Mouse (Mus musculus) c-Kit-positive CD71-positive TER-119-positive erythroid progenitor cells, embryonic 14.5 days (primary cell): ENCODE measurements at regions not wholly inside any gene's neighbourhood (a gene's known extent, or its start where the extent isn't known, plus 50 kb on each side); places are given as distances from the start of the nearest gene placed in this dataset.

Experiments used
- DNase-seq: peaks from one replicate; pipeline ENCODE4 v3.0.0-alpha.2; 2013; ENCODE audit warnings: low spot score

GRCm38 (mm10) chr8:82702044-82702443 is 71.9 kb downstream of the Zfp330 start:
- DNase-seq = no peak

- DNase-seq = no peak
Measured at GRCm38 (mm10) chr8:82700471-82700870, 73.5 kb downstream of the Zfp330 start.

GRCm38 (mm10) chr8:82699221-82699620 is 74.7 kb downstream of the Zfp330 start:
- DNase-seq = no peak

GRCm38 (mm10) chr8:82698071-82698470 is 75.9 kb downstream of the Zfp330 start:
- DNase-seq = no peak

GRCm38 (mm10) chr8:82693086-82693485 is 80.9 kb downstream of the Zfp330 start:
- DNase-seq = no peak

GRCm38 (mm10) chr8:82689322-82689721 is 84.6 kb downstream of the Zfp330 start:
- no peak for DNase-seq

GRCm38 (mm10) chr8:82685966-82686365 is 88.0 kb downstream of the Zfp330 start:
- no peak for DNase-seq

- no peak for DNase-seq
Measured at GRCm38 (mm10) chr8:82678793-82679192, 95.2 kb downstream of the Zfp330 start.

GRCm38 (mm10) chr8:82677781-82678180 is 96.2 kb downstream of the Zfp330 start:
- no peak for DNase-seq

GRCm38 (mm10) chr8:82669241-82669640 is 104.7 kb downstream of the Zfp330 start:
- no peak for DNase-seq

- DNase-seq = no peak
Measured at GRCm38 (mm10) chr8:82665131-82665530, 108.8 kb downstream of the Zfp330 start.

GRCm38 (mm10) chr8:82640502-82640901 is 133.5 kb downstream of the Zfp330 start:
- no peak for DNase-seq

GRCm38 (mm10) chr8:82630486-82630885 is 143.5 kb downstream of the Zfp330 start:
- DNase-seq = no peak

- no peak for DNase-seq
Measured at GRCm38 (mm10) chr8:82623791-82624431, 150.0 kb downstream of the Zfp330 start.

GRCm38 (mm10) chr8:82618668-82619067 is 155.3 kb downstream of the Zfp330 start:
- DNase-seq = no peak

GRCm38 (mm10) chr8:82601556-82601955 is 172.4 kb downstream of the Zfp330 start:
- DNase-seq = no peak

GRCm38 (mm10) chr8:82573434-82573833 is 170.4 kb upstream of the Il15 start:
- no peak for DNase-seq

GRCm38 (mm10) chr8:82538121-82538520 is 135.1 kb upstream of the Il15 start:
- DNase-seq = no peak

GRCm38 (mm10) chr8:82529153-82529552 is 126.1 kb upstream of the Il15 start:
- peak; percentile 3 for DNase-seq

- DNase-seq = no peak
Measured at GRCm38 (mm10) chr8:82523866-82524265, 120.8 kb upstream of the Il15 start.

GRCm38 (mm10) chr8:82498496-82498895 is 95.5 kb upstream of the Il15 start:
- no peak for DNase-seq

- DNase-seq = no peak
Measured at GRCm38 (mm10) chr8:82477856-82478255, 74.8 kb upstream of the Il15 start.

- DNase-seq = no peak
Measured at GRCm38 (mm10) chr8:82477426-82477769, 74.4 kb upstream of the Il15 start.

GRCm38 (mm10) chr8:82476708-82477425 is 73.8 kb upstream of the Il15 start:
- DNase-seq = no peak
